Mouse (Mus musculus) gastrocnemius, postnatal 10 days (tissue): Measurements from ENCODE around the gene Gm10153. TPM values are rescaled to one million over a fixed set of nuclear protein-coding genes. Genes with fewer than 3 reads are reported as not detected.
"Not testable (repeated sequence)": the region's sequence is repeated elsewhere in the genome, so short reads cannot be mapped to it uniquely, and the experiment has no call there.

Source experiments
- DNase-seq: peaks from one replicate; pipeline ENCODE4 v3.0.0; 2021; ENCODE audit warnings: mixed read lengths
- long read RNA-seq, 2 experiments: library from polyadenylated mRNA; stranded (forward); transcript quantifications; one replicate each; pipeline ENCODE4 v2.0.0; 2021
- total RNA-seq, 2 experiments: library from RNA; stranded (reverse); gene quantifications; 2 replicates each; pipeline ENCODE4 v1.2.3; 2021

Gene Gm10153
- total RNA-seq: not detected
- long read RNA-seq, experiment 1: 0 reads
- long read RNA-seq, experiment 2: 0 reads

DNA sequence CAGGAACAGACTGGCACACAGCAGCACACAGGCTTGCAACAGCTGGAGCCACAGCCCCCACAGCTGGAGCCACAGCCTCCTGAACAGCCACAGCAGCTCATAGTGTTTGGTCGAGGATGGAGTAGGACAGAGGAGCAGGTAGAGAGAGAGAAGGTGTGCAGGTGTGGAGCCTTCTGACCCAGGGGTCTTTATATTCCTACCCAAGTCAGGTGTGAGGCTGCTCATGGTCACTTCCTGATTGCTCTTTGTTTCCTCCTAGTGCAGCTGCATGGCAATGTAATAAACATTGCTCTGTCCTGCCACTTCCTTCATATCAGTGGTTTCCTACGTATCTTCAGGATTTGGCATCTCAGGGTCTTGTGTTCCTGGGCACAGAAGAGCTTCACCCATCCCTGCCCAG, at the start of gene Gm10153:
Gm10153 (minus strand) TSS at position 101 of the 400 bp plus-strand sequence.
- no peak for DNase-seq

DNA sequence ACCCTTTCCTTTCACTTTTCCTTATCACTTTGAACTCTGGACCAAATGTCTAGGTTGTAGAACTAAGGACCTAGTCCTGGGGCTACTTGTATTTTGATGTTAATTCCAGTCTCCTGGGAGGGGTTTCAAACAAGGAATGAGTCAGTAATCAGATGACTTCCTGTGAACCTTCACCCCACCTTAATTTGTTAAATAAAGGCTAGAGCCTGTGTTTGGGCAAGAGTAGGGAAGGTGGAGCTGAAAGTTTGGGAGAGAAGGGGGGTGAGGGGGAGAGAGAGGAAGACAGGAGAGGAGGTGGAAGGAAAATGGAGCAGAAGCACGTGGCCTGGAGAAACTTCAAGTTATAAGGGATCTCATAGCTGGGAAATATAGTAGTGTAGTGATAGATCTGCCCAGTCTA, 41.4 kb upstream of the Gm10153 start:
- DNase-seq: no peak

DNA sequence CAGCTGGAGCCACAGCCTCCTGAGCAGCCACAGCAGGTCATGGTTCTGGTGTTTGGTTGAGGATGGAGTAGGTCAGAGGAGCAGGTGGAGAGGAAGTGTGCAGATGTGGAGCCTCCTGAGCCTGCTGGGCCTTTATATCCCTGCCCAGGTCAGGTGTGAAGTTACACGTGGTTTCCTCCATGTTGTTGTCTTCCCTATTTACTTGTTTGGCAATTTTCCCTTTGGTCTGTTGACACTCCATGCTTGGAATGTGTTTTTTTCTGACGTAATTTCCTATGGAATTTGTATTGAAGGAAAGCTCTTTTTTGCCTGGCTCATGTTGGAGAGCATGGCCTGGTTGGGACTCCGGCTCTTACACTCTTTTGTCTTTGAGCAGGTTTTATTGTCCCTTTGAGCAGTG, 39.7 kb upstream of the Gm10153 start, which contains the start of gene Krtap5-5:
Krtap5-5 (minus strand) TSS at position 101 of the 400 bp plus-strand sequence.
- not testable (repeated sequence) for DNase-seq

DNA sequence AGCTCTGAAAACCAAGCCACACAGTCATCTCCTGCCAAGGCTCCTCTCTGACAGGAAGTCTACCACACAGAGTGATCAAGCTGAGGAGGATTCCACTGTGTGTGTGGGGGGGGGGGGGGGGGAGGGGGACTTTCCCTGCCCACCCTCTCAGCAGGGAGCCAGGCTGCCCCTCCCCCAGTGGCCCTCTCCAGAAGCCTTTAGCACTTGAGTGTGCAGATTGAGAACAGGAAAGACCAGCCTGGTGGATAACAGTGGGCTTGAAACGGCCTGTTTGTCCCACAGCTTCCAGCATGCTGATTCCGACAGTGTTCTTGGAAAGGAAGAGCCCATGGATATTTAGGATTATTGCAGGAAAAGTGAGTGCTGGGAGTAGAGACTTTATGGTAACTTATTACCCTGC, 34.3 kb upstream of the Gm10153 start:
- DNase-seq: no peak

DNA sequence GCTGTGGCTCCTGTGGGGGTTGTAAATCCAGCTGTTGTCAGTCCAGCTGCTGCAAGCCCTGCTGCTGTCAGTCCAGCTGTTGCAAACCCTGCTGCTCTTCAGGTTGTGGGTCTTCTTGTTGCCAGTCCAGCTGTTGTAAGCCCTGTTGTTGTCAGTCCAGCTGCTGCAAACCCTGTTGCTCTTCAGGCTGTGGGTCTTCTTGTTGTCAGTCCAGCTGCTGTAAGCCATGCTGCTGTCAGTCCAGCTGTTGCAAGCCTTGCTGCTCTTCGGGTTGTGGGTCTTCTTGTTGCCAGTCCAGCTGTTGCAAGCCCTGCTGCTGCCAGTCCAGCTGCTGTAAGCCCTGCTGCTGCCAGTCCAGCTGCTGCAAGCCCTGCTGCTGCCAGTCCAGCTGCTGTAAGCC, 21.9 kb upstream of the Gm10153 start:
- not testable (repeated sequence) for DNase-seq

DNA sequence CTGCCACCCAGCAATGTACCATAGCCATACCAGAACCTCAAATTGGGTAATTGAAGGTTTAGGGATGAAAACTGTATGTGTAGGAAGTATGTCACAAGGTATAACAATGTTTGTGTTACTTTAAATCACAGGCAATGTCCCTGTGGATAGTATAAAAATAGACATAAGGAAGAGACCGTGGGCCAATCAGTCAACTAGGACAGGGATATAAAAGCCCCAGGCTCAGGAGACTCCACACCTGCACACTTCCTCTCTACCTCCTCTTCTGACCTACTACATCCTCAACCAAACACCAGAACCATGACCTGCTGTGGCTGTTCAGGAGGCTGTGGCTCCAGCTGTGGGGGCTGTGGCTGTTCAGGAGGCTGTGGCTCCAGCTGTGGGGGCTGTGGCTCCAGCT, 21.4 kb upstream of the Gm10153 start, which contains the start of gene Gm7579:
Gm7579 (plus strand) TSS at position 301 of the 400 bp plus-strand sequence.
- no peak for DNase-seq

DNA sequence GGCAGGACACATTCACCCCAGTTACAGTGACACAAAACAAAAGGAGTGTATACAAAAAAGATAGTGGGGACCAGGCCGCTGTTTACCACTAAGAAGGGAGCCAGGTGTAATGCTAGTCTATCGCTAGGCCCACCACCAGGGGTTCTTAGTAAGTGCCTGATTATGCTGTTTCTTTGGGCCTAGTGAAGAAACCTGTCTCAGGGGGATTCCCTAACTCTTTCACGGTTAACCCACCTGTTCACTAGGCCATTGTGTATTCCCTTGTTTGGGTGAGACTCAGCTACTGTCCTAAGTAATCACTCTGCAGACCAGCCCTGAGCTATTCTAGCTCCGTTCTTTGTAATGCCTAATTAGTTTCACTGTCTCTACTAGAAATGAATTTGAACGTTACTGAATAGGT, 16.7 kb upstream of the Gm10153 start:
- not testable (repeated sequence) for DNase-seq

DNA sequence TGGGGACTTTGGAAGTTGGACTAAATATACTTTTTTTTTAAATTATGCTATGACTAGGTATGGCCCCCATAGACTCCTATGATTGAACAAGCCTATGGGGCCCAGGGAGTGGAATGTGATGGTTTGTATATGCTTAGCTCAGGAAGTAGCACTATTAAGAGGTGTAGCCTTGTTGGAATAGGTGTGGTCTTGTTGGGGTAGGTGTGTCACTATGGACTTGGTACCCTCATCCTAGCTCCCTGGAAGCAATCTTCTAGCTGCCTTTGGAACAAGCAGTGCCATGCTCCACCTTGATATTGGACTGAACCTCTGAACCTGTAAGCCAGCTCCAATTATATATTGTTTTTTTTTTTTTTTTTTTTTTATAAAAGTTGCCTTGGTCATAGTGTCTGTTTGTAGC, 15.3 kb upstream of the Gm10153 start:
- no peak for DNase-seq

DNA sequence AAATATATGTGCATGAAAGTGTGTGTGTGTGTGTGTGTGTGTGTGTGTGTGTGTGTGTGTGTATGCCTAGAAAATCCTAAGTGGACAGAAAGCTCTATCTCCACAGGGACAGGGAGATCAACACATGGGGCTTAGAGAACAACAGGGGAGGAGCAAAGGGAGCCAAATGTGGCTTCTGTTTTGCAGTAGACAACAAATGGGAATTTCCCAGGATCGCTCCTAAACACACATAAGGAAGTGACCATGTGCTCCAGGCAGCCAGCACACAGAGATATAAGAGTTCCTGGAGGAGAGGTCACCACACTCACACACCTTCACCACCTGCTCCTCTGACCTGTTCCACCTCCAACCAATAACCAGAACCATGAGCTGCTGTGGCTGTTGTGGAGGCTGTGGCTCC, 10.9 kb upstream of the Gm10153 start, which contains the start of gene Krtap5-3:
Krtap5-3 (plus strand) TSS at position 301 of the 400 bp plus-strand sequence.
- DNase-seq: no peak

DNA sequence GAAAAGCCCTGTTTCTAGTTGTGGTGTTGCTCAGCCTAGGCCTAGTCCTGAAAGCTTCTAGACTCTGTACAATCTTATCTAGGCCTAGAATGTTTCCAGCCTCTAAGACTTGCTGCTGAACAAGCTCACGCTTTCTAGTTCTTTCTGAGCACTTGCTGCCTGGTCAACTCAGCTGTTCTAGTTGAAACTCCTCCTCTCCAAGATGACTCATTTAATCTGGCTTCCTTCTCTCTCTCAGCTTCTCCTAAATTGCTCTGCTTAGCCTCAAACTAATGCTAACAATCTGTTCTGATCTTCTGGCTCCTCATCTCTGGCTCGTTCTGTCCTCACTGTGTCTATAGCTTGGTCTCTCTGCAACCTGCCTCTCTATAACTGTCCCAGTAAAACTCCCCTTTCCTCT, 8.6 kb upstream of the Gm10153 start:
- DNase-seq: no peak

DNA sequence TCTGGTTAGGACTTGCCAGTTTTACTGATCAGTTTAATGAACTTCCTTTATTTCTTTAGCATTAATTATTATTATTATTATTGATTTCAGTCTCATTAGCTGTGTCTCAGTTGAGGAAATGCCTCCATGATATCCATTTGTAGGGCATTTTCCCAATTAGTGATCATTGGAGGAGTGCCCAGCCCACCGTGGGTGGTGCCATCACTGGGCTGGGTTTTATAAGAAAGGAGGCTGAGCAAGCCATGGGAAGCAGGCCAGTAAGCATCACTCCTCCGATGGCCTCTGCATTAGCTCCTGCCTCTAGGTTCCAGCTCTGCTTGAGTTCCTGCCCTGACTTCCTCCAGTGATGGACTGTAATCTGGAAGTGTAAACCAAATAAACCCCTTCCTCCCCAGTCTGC, 2.0 kb downstream of the Gm10153 start:
- no peak for DNase-seq

DNA sequence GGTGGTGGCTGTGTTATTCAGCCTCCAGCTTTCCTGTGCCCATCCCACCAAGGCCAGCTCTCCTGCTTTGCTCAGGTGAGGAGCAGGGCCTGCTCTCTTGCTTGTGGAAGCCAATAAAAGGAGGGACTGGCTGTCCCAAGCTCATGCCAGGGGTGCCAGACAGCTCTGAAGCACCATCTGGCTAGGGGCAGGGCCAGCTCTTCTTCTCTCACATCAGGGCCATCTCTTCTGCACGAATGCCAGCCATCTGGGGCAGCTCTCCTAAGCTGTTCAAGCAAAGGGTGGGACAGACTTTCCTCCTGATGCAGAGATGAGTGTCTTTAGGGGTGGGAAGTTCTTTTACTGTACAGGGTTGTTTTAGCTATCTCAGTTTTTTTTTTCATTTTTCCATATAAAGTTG, 9.2 kb downstream of the Gm10153 start:
- no peak for DNase-seq

DNA sequence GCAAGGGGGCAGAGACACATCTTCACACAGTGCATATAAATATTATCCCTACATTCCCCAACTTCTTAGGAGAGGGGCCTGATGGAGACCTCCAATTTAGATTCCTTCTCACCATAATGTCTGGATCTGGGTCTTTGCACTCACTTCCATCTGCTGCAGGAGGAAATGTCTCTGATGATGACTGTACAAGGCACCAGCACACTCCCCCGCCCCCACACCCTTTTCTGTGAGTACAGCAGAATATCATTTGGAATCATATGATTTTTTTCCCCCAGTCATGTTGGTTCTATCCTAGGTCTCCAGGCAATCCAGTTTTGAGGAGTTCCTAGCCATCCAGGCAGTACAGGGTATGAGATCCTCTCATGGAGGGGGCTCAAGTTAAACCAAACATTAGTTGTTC, 11.5 kb downstream of the Gm10153 start:
- DNase-seq: no peak

DNA sequence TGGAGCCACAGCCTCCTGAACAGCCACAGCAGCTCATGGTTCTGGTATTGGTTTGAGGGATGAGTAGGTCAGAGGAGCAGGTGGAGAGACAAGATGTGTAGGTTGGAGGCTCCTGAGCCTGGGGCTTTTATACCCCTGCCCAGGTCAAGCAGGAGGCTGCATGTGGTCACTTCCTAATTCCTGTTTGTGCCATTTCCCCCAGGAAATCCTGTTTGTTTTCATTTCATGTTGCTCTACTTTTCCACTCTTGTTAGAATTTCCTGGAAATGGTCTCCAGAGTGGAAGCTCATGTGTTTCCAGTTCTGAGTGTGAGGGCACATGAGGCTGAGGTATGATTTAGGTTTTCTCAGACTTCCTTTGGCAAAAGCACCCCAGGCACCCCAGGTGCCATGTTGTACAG, 14.3 kb downstream of the Gm10153 start, which contains the start of gene Krtap5-2:
Krtap5-2 (minus strand) TSS at position 101 of the 400 bp plus-strand sequence.
- DNase-seq: not testable (repeated sequence)

DNA sequence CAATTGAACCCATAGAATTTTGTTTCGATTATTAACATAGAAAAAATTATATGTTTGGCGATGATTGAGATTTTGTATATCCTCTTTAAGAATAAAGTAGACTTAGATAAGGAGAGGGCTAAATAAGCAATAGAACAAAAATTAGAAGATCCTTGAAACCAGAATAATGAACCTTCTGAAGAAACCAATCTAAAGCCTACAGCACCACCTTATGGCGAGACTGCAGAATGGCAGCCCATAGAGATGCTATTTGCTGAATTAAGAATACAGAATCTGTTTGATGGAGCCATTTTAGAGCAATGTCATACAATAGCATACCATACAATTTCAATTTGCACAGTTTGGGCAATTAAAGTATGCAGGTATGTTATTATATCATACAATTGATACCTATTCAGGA, 20.4 kb downstream of the Gm10153 start:
- no peak for DNase-seq

DNA sequence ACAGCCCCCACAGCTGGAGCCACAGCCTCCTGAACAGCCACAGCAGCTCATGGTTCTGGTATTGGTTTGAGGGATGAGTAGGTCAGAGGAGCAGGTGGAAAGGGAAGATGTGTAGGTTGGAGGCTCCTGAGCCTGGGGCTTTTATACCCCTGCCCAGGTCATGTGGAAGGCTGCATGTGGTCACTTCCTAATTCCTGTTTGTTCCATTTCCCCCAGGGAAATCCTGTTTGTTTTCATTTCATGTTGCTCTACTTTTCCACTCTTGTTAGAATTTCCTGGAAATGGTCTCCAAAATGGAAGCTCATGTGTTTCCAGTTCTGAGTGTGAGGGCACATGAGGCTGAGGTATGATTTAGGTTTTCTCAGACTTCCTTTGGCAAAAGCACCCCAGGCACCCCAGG, 24.6 kb downstream of the Gm10153 start, which contains the start of gene Gm4553:
Gm4553 (minus strand) TSS at position 101 of the 400 bp plus-strand sequence.
- not testable (repeated sequence) for DNase-seq

DNA sequence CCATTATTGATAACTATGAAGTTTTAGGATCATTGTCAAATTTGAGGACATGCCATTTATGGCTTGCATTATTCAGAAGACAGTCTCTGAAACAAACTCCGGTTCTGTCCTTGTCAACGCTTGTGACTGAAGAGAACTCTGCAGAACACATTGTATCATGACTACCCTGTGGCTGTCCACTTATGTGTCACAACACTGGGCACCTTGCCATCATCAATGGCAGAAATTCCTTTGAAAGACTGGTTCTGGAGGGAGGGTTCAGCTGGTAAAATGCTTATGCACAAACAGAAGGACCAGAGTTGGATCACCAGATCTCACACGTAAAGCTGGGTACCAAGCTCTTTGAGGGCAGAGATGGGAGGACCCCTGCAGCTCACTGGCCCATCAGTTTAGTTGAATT, 30.8 kb downstream of the Gm10153 start:
- DNase-seq: no peak

DNA sequence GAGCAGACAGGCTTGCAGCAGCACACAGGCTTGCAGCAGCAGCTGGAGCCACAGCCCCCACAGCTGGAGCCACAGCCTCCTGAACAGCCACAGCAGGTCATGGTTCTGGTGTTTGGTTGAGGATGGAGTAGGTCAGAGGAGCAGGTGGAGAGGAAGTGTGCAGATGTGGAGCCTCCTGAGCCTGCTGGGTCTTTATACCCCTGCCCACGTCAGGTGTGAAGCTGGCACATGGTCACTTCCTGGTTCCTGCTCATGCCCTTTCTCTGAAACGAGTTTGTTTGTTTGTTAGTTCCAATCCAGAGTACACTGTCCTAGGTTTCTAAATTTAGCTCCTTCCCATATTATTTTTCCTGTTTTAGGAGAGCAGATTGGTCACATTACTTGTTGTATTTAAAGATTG, 33.2 kb downstream of the Gm10153 start, which contains the start of gene Gm29735:
Gm29735 (minus strand) TSS at position 101 of the 400 bp plus-strand sequence.
- DNase-seq: not testable (repeated sequence)

DNA sequence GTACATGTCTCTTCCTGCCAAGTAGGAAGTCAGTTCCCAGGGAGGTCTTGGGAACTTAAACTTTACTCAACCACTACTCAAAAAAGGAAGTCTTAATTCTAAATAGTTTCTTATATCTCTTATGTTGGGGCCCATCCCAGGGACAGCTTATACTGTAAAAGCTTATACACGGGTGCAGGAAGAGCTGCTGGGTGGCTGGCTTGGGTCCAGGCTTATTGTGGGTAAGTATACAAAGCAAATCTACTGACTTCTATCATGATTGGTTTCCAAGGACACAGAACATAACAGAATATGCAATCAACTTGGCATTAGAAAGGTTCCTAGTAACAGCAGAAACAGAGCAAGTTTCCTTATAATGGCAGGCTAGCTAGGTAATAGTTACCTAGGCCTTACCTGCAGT, 34.9 kb downstream of the Gm10153 start:
- DNase-seq: no peak

DNA sequence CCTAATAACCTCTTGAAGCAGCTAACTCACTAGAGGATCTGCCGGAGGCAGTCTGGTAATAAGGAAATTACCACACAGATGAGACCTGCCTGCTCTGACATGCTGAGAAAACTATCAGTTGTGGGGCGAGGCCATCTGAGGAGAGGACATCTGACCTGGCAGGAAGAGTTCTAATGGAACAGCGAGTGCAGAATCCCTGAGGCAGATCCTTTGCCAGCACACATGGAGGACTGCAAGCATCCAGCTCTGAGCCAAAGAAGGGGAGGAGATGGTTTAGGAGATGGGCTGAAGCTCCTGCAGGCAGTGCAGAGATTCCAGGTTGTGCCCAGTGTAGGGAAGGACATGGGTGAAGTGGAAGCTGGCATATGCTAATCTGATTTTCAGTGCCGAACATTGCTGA, 38.0 kb downstream of the Gm10153 start:
- no peak for DNase-seq

DNA sequence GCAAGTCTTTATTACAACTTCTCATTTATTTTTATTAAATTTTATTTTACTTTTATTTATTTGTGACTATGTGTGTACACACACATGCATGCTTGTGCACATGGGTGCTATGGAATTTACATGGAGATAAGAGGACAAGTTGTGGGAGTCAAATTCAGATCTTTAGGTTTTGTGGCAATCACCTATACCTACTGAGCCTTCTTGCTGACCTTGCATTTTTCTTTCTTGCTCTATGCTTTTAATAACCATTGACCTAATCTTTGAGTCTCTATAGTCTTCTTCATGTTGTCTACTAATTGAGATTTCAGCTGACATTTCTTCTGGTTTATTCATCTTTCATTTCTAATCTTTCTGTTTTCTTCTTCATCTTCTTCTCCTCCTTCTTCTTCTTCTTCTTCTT, 41.6 kb downstream of the Gm10153 start:
- no peak for DNase-seq

DNA sequence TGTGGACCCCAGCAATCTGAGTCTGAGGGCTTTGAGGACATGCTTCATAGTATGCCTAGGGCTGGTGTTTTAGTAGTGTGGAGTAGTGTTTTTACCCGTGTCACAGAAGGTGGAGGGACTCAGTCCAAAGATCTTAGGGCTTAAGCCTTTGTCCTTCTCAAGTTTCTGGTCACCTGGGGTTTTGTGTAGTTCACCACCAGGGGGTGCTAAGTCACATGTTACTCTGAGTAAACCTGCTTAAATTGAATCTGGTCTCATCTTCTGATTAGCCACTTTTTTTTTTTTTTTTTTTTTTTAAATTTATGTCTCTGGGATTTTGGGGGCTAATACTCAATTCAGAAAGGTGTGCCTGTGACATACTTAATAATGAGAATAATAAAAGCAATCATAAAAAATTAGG, 44.2 kb downstream of the Gm10153 start:
- DNase-seq: peak; percentile 31

DNA sequence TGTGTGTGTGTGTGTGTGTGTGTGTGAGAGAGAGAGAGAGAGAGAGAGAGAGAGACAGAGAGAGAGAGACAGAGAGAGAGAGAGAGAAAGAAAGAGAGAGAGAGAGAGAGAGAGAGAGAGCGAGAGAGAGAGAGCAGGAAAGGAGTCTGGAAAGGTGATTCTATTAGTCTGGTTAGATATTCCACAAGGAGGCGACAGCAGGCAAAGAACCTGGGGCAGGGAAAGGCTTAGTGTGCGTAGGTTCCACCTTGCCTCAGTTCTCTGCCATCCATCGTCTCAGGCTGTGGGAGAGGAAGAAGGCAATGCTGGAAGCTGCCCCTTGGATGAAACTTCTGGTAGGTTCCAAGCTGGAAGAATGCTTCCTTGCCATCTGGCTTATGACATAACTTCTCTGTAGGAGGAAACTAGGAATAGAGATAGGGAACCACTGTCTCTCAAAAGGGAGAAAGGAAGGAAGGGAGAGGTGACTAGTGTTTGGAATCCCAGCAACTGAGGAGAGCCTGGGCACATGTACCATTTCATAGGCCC, 44.7 kb downstream of the Gm10153 start:
- no peak for DNase-seq

DNA sequence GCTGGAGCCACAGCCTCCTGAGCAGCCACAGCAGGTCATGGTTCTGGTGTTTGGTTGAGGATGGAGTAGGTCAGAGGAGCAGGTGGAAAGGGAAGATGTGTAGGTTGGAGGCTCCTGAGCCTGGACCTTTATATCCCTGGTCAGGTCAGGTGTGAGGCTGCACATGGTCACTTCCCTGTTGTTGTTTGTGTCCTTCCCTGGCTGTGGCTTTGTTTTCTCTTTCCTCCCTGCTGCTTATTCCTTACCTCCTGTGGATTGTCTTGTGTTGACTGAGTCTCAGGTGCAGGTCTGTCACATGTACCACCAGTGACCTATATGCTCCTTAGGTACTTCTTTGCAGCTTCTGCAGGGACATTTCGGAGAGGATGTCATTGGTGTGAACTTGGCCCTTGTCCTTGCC, 45.7 kb downstream of the Gm10153 start, which contains the start of gene Gm45337:
Gm45337 (minus strand) TSS at position 101 of the 400 bp plus-strand sequence.
- DNase-seq: no peak
